Mouse (Mus musculus) liver, embryonic 14.5 days (tissue): ENCODE data around the gene Sidt2. TPM values are rescaled to one million over a fixed set of nuclear protein-coding genes. Genes with fewer than 3 reads are reported as not detected.

Experiments used
- ATAC-seq: fragments of 200-750 bp; cut with Nextera tagmentation; 2 replicates; pipeline ENCODE4 v1.8.0; 2017; ENCODE audit warnings: moderate number of reproducible peaks, mild to moderate bottlenecking, moderate library complexity; ENCODE audit not compliant: insufficient read depth
- DNase-seq, 3 experiments: peaks; one replicate each; pipeline ENCODE4 v3.0.0-alpha.2; 2012 to 2013; ENCODE audit warnings: low read depth in 3 of 3, low spot score in 3 of 3
- H3K27ac ChIP-seq: fragments of 300-500 bp; sonication (generic); 2 replicates; pipeline ENCODE4 v1.5.1; 2014; ENCODE audit warnings: moderate library complexity, mild to moderate bottlenecking, control low read depth, inconsistent platforms
- H3K27me3 ChIP-seq: fragments of 300-500 bp; sonication (generic); 2 replicates; pipeline ENCODE4 v1.6.1; 2014; ENCODE audit warnings: mild to moderate bottlenecking, low read length, moderate library complexity; ENCODE audit not compliant: control insufficient read depth, insufficient read depth
- H3K36me3 ChIP-seq: fragments of 300-500 bp; sonication (generic); replicated peaks from 2 replicates; pipeline ENCODE4 v1.6.1; 2014; ENCODE audit warnings: low read depth; ENCODE audit not compliant: control insufficient read depth, insufficient read depth
- H3K4me1 ChIP-seq, 2 experiments: fragments of 200-500 bp in 1 of 2; fragments of 300-500 bp in 1 of 2; sonication (generic) in 1 of 2; replicated peaks; 2 replicates each; pipeline ENCODE4 v1.6.1; 2012 to 2014; ENCODE audit warnings: antibody characterized with exemption in 1 of 2, inconsistent platforms in 1 of 2, low read length in 1 of 2; ENCODE audit not compliant: control insufficient read depth in 2 of 2, insufficient read depth in 2 of 2
- H3K4me2 ChIP-seq: fragments of 300-500 bp; sonication (generic); 2 replicates; pipeline ENCODE4 v1.6.1; 2014; ENCODE audit warnings: low read depth, mild to moderate bottlenecking, control low read depth, moderate library complexity
- H3K4me3 ChIP-seq, 2 experiments: fragments of 200-500 bp in 1 of 2; fragments of 300-500 bp in 1 of 2; sonication (generic) in 1 of 2; 2 replicates each; pipeline ENCODE4 v1.5.1; 2012 to 2014; ENCODE audit warnings: low read depth in 2 of 2, low read length in 2 of 2, mild to moderate bottlenecking in 2 of 2, control low read depth in 1 of 2, inconsistent platforms in 1 of 2, moderate library complexity in 1 of 2; ENCODE audit not compliant: insufficient read depth in 1 of 2
- H3K9ac ChIP-seq: fragments of 300-500 bp; sonication (generic); replicated peaks from 2 replicates; pipeline ENCODE4 v1.6.1; 2014; ENCODE audit warnings: mild to moderate bottlenecking, control low read depth, moderate library complexity
- H3K9me3 ChIP-seq: fragments of 300-500 bp; sonication (generic); 2 replicates; pipeline ENCODE4 v1.6.1; 2016; ENCODE audit warnings: low read length, mixed read lengths; ENCODE audit not compliant: control insufficient read depth
- CTCF ChIP-seq: IDR thresholded peaks from 2 replicates; pipeline ENCODE4 v1.5.1; 2016; ENCODE audit warnings: antibody characterized with exemption, low read depth, control low read depth
- EP300 ChIP-seq: IDR thresholded peaks from 2 replicates; pipeline ENCODE4 v1.6.1; 2016; ENCODE audit warnings: antibody characterized with exemption, low read depth
- WGBS: fragments of 180-500 bp; shearing (Covaris S2); extraction: QIAGEN DNeasy Blood & Tissue Kit; methylation state at CpG from one replicate; pipeline ENCODE4 v1.1.7; 2014; ENCODE audit not compliant: insufficient replicate concordance; 5-methylcytosine and 5-hydroxymethylcytosine counted together
- polyA plus RNA-seq, 2 experiments: library from polyadenylated mRNA; depleted of rRNA in 1 of 2; stranded (reverse) in 1 of 2; unstranded in 1 of 2; fragments of >200 nt; fragmentation: Nextera tagmentation in 1 of 2; extraction: Ambion mirVana in 1 of 2; gene quantifications; 2 replicates each; pipeline versions ENCODE4 v1.2.1 to v1.2.3; 2012 to 2014

Gene Sidt2
- polyA plus RNA-seq, 2 experiments, result 11.6 to 20.4 TPM

- H3K9me3 ChIP-seq, result no peaks in the 10 kb centered on the region
- H3K4me3 ChIP-seq, result no peak overlapping the region
- no peak for ATAC-seq
- WGBS, result 40% methylated on average over 1 of the region's 1 CpGs
- DNase-seq, result no peak
- no peak overlapping the region for H3K9ac ChIP-seq
- peaks cover 9% of the 10 kb centered on the region for H3K36me3 ChIP-seq
- peaks cover 0 to 10% of the 10 kb centered on the region in 2 experiments; a peak in 2 of 4 replicates for H3K4me1 ChIP-seq
- H3K27ac ChIP-seq, result no peak overlapping the region; the same call in 1 of the 2 replicates
- TF ChIP-seq CTCF (no peak), EP300 (no peak)
- no peak overlapping the region for H3K4me2 ChIP-seq
- peaks cover 7% of the 10 kb centered on the region for H3K27me3 ChIP-seq
These were observed 23.1 kb downstream of the Sidt2 start for GRCm38 (mm10) chr9:45931958-45932357.

- Histone ChIP-seq H3K9ac (no peak overlapping the region), H3K27me3 (no peaks in the 10 kb centered on the region), H3K4me3 (no peak overlapping the region), H3K27ac (no peak overlapping the region), H3K4me2 (no peak overlapping the region), H3K4me1 (peaks cover 0 to 10% of the 10 kb centered on the region in 2 experiments; a peak in 1 of 4 replicates), H3K36me3 (peaks cover 13% of the 10 kb centered on the region), H3K9me3 (no peaks in the 10 kb centered on the region)
- no peak for ATAC-seq
- WGBS, result 73% methylated on average over 5 of the region's 5 CpGs
- no peak for TF ChIP-seq EP300
- DNase-seq, result no peak
These were observed 25.8 kb downstream of the Sidt2 start for GRCm38 (mm10) chr9:45929285-45929684.

GRCm38 (mm10) chr9:45919895-45920294 is 35.2 kb downstream of the Sidt2 start:
- Histone ChIP-seq H3K36me3 (peaks cover 18% of the 10 kb centered on the region), H3K4me1 (no peaks in the 10 kb centered on the region), H3K4me3 (no peak overlapping the region), H3K27me3 (no peaks in the 10 kb centered on the region), H3K9ac (no peak overlapping the region), H3K9me3 (no peaks in the 10 kb centered on the region), H3K27ac (no peak overlapping the region), H3K4me2 (no peak overlapping the region)
- TF ChIP-seq CTCF, result no peak
- TF ChIP-seq EP300, result no peak
- 73% methylated on average over 1 of the region's 1 CpGs for WGBS
- no peak for DNase-seq
- no peak for ATAC-seq

GRCm38 (mm10) chr9:45917041-45917934 is 37.8 kb downstream of the Sidt2 start:
- H3K4me2 ChIP-seq, result no peak overlapping the region
- no peak overlapping the region for H3K9ac ChIP-seq
- H3K27me3 ChIP-seq, result no peaks in the 10 kb centered on the region
- ATAC-seq (no peak), DNase-seq (no peak)
- H3K9me3 ChIP-seq, result no peaks in the 10 kb centered on the region
- H3K36me3 ChIP-seq, result peaks cover 25% of the 10 kb centered on the region
- H3K27ac ChIP-seq, result no peak overlapping the region
- H3K4me3 ChIP-seq, result no peak overlapping the region
- TF ChIP-seq EP300 (no peak), CTCF (no peak)
- no peaks in the 10 kb centered on the region for H3K4me1 ChIP-seq
- WGBS, result 69% methylated on average over 5 of the region's 5 CpGs

GRCm38 (mm10) chr9:45915659-45916058 is 39.4 kb downstream of the Sidt2 start:
- Histone ChIP-seq H3K4me3 (no peak overlapping the region), H3K27me3 (no peaks in the 10 kb centered on the region), H3K4me2 (no peak overlapping the region), H3K36me3 (peaks cover 33% of the 10 kb centered on the region), H3K4me1 (no peaks in the 10 kb centered on the region), H3K9ac (no peak overlapping the region), H3K9me3 (no peaks in the 10 kb centered on the region), H3K27ac (no peak overlapping the region)
- WGBS, result 64% methylated on average over 2 of the region's 2 CpGs
- no peak for TF ChIP-seq CTCF
- TF ChIP-seq EP300, result no peak
- no peak for DNase-seq
- no peak for ATAC-seq
